ENCODE assay signal across 11 mouse cellular contexts in genomic region chr5:107202801-107203559, GRCm38 (mm10).
DNase-seq lines count a peak whose midpoint lies in the region; ATAC-seq lines count a peak whose summit lies in the region.
"Had no signal": no experiment of that assay in that cellular context is flagged by ENCODE, and none has a peak within 500 bp of the region (broad histone marks: within the 10 kb centered on the region; RNA-seq: fewer than 3 reads in every experiment).

No protein-coding gene starts in this region.

- DNase-seq in embryo, embryonic 10 days (ENCODE audit: low spot score): peak; percentile 34
- no peak for DNase-seq in embryo, embryonic 9.5 days (ENCODE audit: extremely low spot score)
- DNase-seq in midbrain, embryonic 10.5 days (ENCODE audit: low spot score): no peak
- no peak for DNase-seq in midbrain, embryonic 11.5 days (ENCODE audit: low spot score, missing footprints)
- no peak for DNase-seq in liver, embryonic 11.5 days (ENCODE audit: low spot score)
- DNase-seq in cerebellum, postnatal 25 days: no peak
- DNase-seq: embryo, embryonic 11 days; gastrocnemius, postnatal 25 days; layer of hippocampus, adult 9-11 months had no signal

- WGBS in midbrain, embryonic 10.5 days: 48% methylated on average over 8 of the region's 8 CpGs
- 45% methylated on average over 8 of the region's 8 CpGs for WGBS in midbrain, embryonic 11.5 days
- WGBS in liver, embryonic 11.5 days: 33% methylated on average over 8 of the region's 8 CpGs
- WGBS in stomach, embryonic 14.5 days: 32% methylated on average over 8 of the region's 8 CpGs
- WGBS in forebrain, embryonic 16.5 days: 39% methylated on average over 8 of the region's 8 CpGs

- no peaks in the 10 kb centered on the region for H3K9me3 ChIP-seq in midbrain, embryonic 10.5 days (replicated peaks)
- no peaks in the 10 kb centered on the region for H3K9me3 ChIP-seq in midbrain, embryonic 11.5 days (ENCODE audit: control insufficient read depth, low read length)
- no peaks in the 10 kb centered on the region for H3K9me3 ChIP-seq in liver, embryonic 11.5 days (ENCODE audit: control insufficient read depth, low read length)
- H3K9me3 ChIP-seq in stomach, embryonic 14.5 days (ENCODE audit: control insufficient read depth, low read depth, low read length): no peaks in the 10 kb centered on the region
- no peaks in the 10 kb centered on the region for H3K9me3 ChIP-seq in forebrain, embryonic 16.5 days (ENCODE audit: control insufficient read depth, low read length)

- no peaks in the 10 kb centered on the region for H3K36me3 ChIP-seq in midbrain, embryonic 10.5 days
- H3K36me3 ChIP-seq in midbrain, embryonic 11.5 days (ENCODE audit: control insufficient read depth, insufficient read depth, low read length): no peaks in the 10 kb centered on the region
- peaks cover 4% of the 10 kb centered on the region; the same call in 1 of the 2 replicates for H3K36me3 ChIP-seq in liver, embryonic 11.5 days (ENCODE audit: control insufficient read depth, insufficient read depth, low read length)
- H3K36me3 ChIP-seq in stomach, embryonic 14.5 days (ENCODE audit: control insufficient read depth, insufficient read depth, low read length): no peaks in the 10 kb centered on the region
- no peaks in the 10 kb centered on the region for H3K36me3 ChIP-seq in forebrain, embryonic 16.5 days (ENCODE audit: control insufficient read depth, insufficient read depth)

- H3K9ac ChIP-seq in midbrain, embryonic 11.5 days (ENCODE audit: low read length): no peak overlapping the region
- no peak overlapping the region for H3K9ac ChIP-seq in liver, embryonic 11.5 days (ENCODE audit: low read depth, low read length)
- no peak overlapping the region for H3K9ac ChIP-seq in stomach, embryonic 14.5 days (replicated peaks; ENCODE audit: low read depth, low read length)
- H3K9ac ChIP-seq in forebrain, embryonic 16.5 days (replicated peaks; ENCODE audit: low read depth, low read length): no peak overlapping the region

- H3K4me2 ChIP-seq in midbrain, embryonic 11.5 days: no peak overlapping the region
- no peak overlapping the region for H3K4me2 ChIP-seq in liver, embryonic 11.5 days
- no peak overlapping the region for H3K4me2 ChIP-seq in stomach, embryonic 14.5 days (replicated peaks; ENCODE audit: low read depth, low read length)
- H3K4me2 ChIP-seq in forebrain, embryonic 16.5 days (ENCODE audit: low read length): no peak overlapping the region

- no peak overlapping the region for H3K4me3 ChIP-seq in midbrain, embryonic 10.5 days
- no peak overlapping the region for H3K4me3 ChIP-seq in midbrain, embryonic 11.5 days (ENCODE audit: low read depth, low read length)
- no peak overlapping the region for H3K4me3 ChIP-seq in liver, embryonic 11.5 days (ENCODE audit: low read depth, low read length)
- no peak overlapping the region for H3K4me3 ChIP-seq in stomach, embryonic 14.5 days (ENCODE audit: low read depth, low read length)
- no peak overlapping the region for H3K4me3 ChIP-seq in forebrain, embryonic 16.5 days (replicated peaks; ENCODE audit: low read length)

- H3K4me1 ChIP-seq in midbrain, embryonic 10.5 days: peaks cover 22% of the 10 kb centered on the region
- peaks cover 4% of the 10 kb centered on the region; the same call in 1 of the 2 replicates for H3K4me1 ChIP-seq in midbrain, embryonic 11.5 days (ENCODE audit: control insufficient read depth, insufficient read depth, low read length)
- peaks cover 25% of the 10 kb centered on the region for H3K4me1 ChIP-seq in liver, embryonic 11.5 days (replicated peaks; ENCODE audit: control insufficient read depth, insufficient read depth, low read length)
- H3K4me1 ChIP-seq in stomach, embryonic 14.5 days (ENCODE audit: control insufficient read depth, insufficient read depth, low read length): peaks cover 31% of the 10 kb centered on the region
- H3K4me1 ChIP-seq in forebrain, embryonic 16.5 days (replicated peaks; ENCODE audit: control insufficient read depth, insufficient read depth, low read length): 0 out of 2 replicates have a peak, but pooled peaks cover 5% of the 10 kb centered on the region

- no peaks in the 10 kb centered on the region for H3K27me3 ChIP-seq in midbrain, embryonic 10.5 days (ENCODE audit: low read depth, poor library complexity, severe bottlenecking)
- H3K27me3 ChIP-seq in midbrain, embryonic 11.5 days (ENCODE audit: control insufficient read depth, insufficient read depth, low read length): no peaks in the 10 kb centered on the region
- H3K27me3 ChIP-seq in liver, embryonic 11.5 days (replicated peaks; ENCODE audit: control insufficient read depth, insufficient read depth, low read length): no peaks in the 10 kb centered on the region
- H3K27me3 ChIP-seq in stomach, embryonic 14.5 days (ENCODE audit: control insufficient read depth, insufficient read depth, low read length): no peaks in the 10 kb centered on the region
- no peaks in the 10 kb centered on the region for H3K27me3 ChIP-seq in forebrain, embryonic 16.5 days (replicated peaks; ENCODE audit: control insufficient read depth, insufficient read depth, low read length)

- H3K27ac ChIP-seq in midbrain, embryonic 10.5 days (replicated peaks): peak overlapping the region; percentile 30
- H3K27ac ChIP-seq in midbrain, embryonic 11.5 days (ENCODE audit: low read depth, low read length): no peak overlapping the region
- peak overlapping the region; percentile 33; the same call in 1 of the 2 replicates for H3K27ac ChIP-seq in liver, embryonic 11.5 days (ENCODE audit: low read depth, low read length)
- peak overlapping the region; percentile 6; the same call in 1 of the 2 replicates for H3K27ac ChIP-seq in stomach, embryonic 14.5 days (ENCODE audit: low read length)
- H3K27ac ChIP-seq in forebrain, embryonic 16.5 days (ENCODE audit: low read length): no peak overlapping the region

- ATAC-seq in midbrain, embryonic 11.5 days (ENCODE audit: low FRiP score): no peak
- no peak for ATAC-seq in liver, embryonic 11.5 days (replicated peaks; ENCODE audit: low FRiP score)
- no peak for ATAC-seq in stomach, embryonic 14.5 days (ENCODE audit: insufficient number of reproducible peaks, insufficient read depth, low FRiP score, low read depth)
- ATAC-seq in forebrain, embryonic 16.5 days: no peak

Comparison
In these comparisons a context has a peak if more than half of its experiments do, and no peak if none do; other contexts are left out.
1. H3K27ac ChIP-seq: peak in midbrain, embryonic 10.5 days (single experiment), liver, embryonic 11.5 days (single experiment) and stomach, embryonic 14.5 days (single experiment); none in midbrain, embryonic 11.5 days (single experiment) and forebrain, embryonic 16.5 days (single experiment).